ENCODE assay signal across 7 mouse cellular contexts in the genomic region with DNA sequence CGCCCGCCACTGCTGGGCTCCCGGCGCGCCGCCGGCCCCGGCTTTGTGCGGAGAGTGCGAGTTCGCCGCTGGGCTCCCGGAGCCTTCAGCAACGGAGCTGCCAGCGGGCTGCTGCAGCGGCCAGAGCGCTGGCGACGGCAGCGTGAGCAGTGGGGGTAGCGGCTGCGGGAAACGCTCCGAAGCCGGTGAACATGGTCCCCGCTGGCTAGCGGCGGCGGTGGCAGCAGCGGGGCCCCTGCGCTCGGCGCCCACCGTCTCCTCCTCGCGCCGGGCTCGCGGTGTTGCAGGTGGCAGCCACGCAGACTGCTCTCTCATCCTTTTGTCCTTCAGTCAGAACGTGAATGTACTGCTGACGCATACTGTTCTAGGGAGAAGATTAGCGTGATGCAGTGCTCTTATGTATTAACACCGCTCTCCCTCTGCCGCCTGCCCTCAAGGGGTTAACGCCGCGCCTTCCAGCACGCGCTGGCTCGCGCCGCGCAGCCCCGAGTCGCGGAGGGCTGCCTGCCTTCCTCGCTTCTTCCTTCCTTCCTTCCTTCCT. TPM values are rescaled to one million over a fixed set of nuclear protein-coding genes. Genes with fewer than 3 reads are reported as not detected.
A peak's percentile ranks its signal among the peaks of the same experiment; 100 is the strongest.
DNase-seq lines count a peak whose midpoint lies in the region; ATAC-seq and TF ChIP-seq lines count a peak whose summit lies in the region.

No protein-coding gene starts in this region.

- H3K36me3 ChIP-seq in stomach, embryonic 14.5 days (ENCODE audit: control insufficient read depth, insufficient read depth, low read length) = no peaks in the 10 kb centered on the region

- H3K27me3 ChIP-seq in cerebellum, adult 2 months (ENCODE audit: control insufficient read depth, insufficient read depth, low read length) = no peaks in the 10 kb centered on the region
- peaks cover 14% of the 10 kb centered on the region for H3K27me3 ChIP-seq in stomach, embryonic 14.5 days (ENCODE audit: control insufficient read depth, insufficient read depth, low read length)

- no peaks in the 10 kb centered on the region for H3K9me3 ChIP-seq in stomach, embryonic 14.5 days (ENCODE audit: control insufficient read depth, low read depth, low read length)

- H3K9ac ChIP-seq in stomach, embryonic 14.5 days (replicated peaks; ENCODE audit: low read depth, low read length) = peak overlapping the region; percentile 36; the same call in 1 of the 2 replicates

- DNase-seq in urinary bladder, postnatal 14 days (ENCODE audit: low spot score) = peak; percentile 35
- no peak for DNase-seq in urinary bladder, postnatal 4 days (ENCODE audit: low spot score in 2 of 2)
- peak; percentile 75 to 79 for DNase-seq in cerebellum, adult 2 months
- peak; percentile 37 to 62 for DNase-seq in frontal cortex, postnatal 10 days (ENCODE audit: low spot score in 2 of 2)
- DNase-seq in kidney, postnatal 10 days = peak; percentile 60

- TF ChIP-seq CTCF in cerebellum, adult 2 months (IDR thresholded peaks at IDR 0.05; ENCODE audit: borderline replicate concordance, insufficient read depth, low read depth, low read length) = no peak

- H3K4me3 ChIP-seq in cerebellum, adult 2 months (replicated peaks; ENCODE audit: insufficient read depth, low read depth, low read length) = peak overlapping the region; percentile 99
- H3K4me3 ChIP-seq in stomach, embryonic 14.5 days (ENCODE audit: low read depth, low read length) = peak overlapping the region; percentile 61

- H3K4me1 ChIP-seq in cerebellum, adult 2 months (ENCODE audit: control insufficient read depth, insufficient read depth, low read length) = peaks cover 4% of the 10 kb centered on the region; the same call in 1 of the 2 replicates
- no peaks in the 10 kb centered on the region for H3K4me1 ChIP-seq in stomach, embryonic 14.5 days (ENCODE audit: control insufficient read depth, insufficient read depth, low read length)

- ATAC-seq in megakaryocyte, adult 5-6 weeks (ENCODE audit: poor library complexity, severe bottlenecking) = peak; percentile 22; the same call in 1 of the 2 replicates
- peak; percentile 37; the same call in 1 of the 2 replicates for ATAC-seq in stomach, embryonic 14.5 days (ENCODE audit: insufficient number of reproducible peaks, insufficient read depth, low FRiP score, low read depth)

- peak overlapping the region; percentile 96 for H3K27ac ChIP-seq in cerebellum, adult 2 months (ENCODE audit: insufficient read depth, low read length)
- no peak overlapping the region for H3K27ac ChIP-seq in stomach, embryonic 14.5 days (ENCODE audit: low read length)

- under 1% methylated on average over 56 of the region's 58 CpGs for WGBS in cerebellum, adult 2 months
- WGBS in stomach, embryonic 14.5 days = under 1% methylated on average over 53 of the region's 58 CpGs

- TF ChIP-seq POLR2A in cerebellum, adult 2 months (IDR thresholded peaks at IDR 0.05; ENCODE audit: borderline replicate concordance, insufficient read depth, low read length) = no peak

- H3K4me2 ChIP-seq in stomach, embryonic 14.5 days (replicated peaks; ENCODE audit: low read depth, low read length) = peak overlapping the region; percentile 100

RNA-seq across cellular contexts. Expression of a gene that starts 1.3 kb away (rescaled TPM):
- 51.6 and 58.0 TPM in 2 replicates for polyA plus RNA-seq in cerebellum, adult 2 months (2012; rRNA removed)
- total RNA-seq in megakaryocyte, adult 5-6 weeks (2015) = not detected in 2 replicates
- total RNA-seq in megakaryocyte, adult 5-6 weeks (2017) = 0.07 TPM in 1 of 2 replicates, not detected in the other
- 0.32 and 0.87 TPM in 2 replicates for polyA plus RNA-seq in stomach, embryonic 14.5 days (2014; fragmentation: Nextera tagmentation; extraction: Ambion mirVana)

Comparison
In these comparisons a context has a peak if more than half of its experiments do, and no peak if none do; other contexts are left out.
1. DNase-seq: peak in urinary bladder, postnatal 14 days (single experiment), cerebellum, adult 2 months (2 of 2), frontal cortex, postnatal 10 days (2 of 2) and kidney, postnatal 10 days (single experiment); none in urinary bladder, postnatal 4 days (0 of 2).
2. RNA of a gene that starts 1.3 kb away (polyA plus RNA-seq): 51.6 to 58.0 TPM in cerebellum, adult 2 months; 0.32 to 0.87 TPM in stomach, embryonic 14.5 days; every median in the first group is over 10 times any median in the second.